Comparison of ENCODE assay signal across 8 mouse cellular contexts in genomic region chr3:138222952-138223351, GRCm38 (mm10). TPM values are rescaled to one million over a fixed set of nuclear protein-coding genes. Genes with fewer than 3 reads are reported as not detected.
DNase-seq lines count a peak whose midpoint lies in the region; ATAC-seq and TF ChIP-seq lines count a peak whose summit lies in the region.

No protein-coding gene starts in this region.

- H3K4me3 ChIP-seq in forebrain, embryonic 11.5 days (ENCODE audit: low read depth, low read length), result no peak overlapping the region
- H3K4me3 ChIP-seq in forebrain, embryonic 10.5 days, result no peak overlapping the region
- no peak overlapping the region for H3K4me3 ChIP-seq in layer of hippocampus, adult 2 months
- no peak overlapping the region for H3K4me3 ChIP-seq in lung, postnatal 0 days (ENCODE audit: low read depth, low read length)

- H3K9me3 ChIP-seq in forebrain, embryonic 11.5 days (ENCODE audit: control insufficient read depth, low read length), result no peaks in the 10 kb centered on the region
- H3K9me3 ChIP-seq in forebrain, embryonic 10.5 days, result no peaks in the 10 kb centered on the region
- H3K9me3 ChIP-seq in lung, postnatal 0 days (ENCODE audit: low read length), result no peaks in the 10 kb centered on the region

- H3K4me2 ChIP-seq in forebrain, embryonic 11.5 days (ENCODE audit: low read depth, low read length, severe bottlenecking), result no peak overlapping the region
- no peak overlapping the region for H3K4me2 ChIP-seq in lung, postnatal 0 days (replicated peaks; ENCODE audit: low read depth, low read length)

- no peak overlapping the region for H3K9ac ChIP-seq in forebrain, embryonic 11.5 days (ENCODE audit: low read length)
- H3K9ac ChIP-seq in lung, postnatal 0 days (replicated peaks; ENCODE audit: low read depth), result no peak overlapping the region

- no peak for TF ChIP-seq EP300 in lung, postnatal 0 days (IDR thresholded peaks at IDR 0.05)

- H3K4me1 ChIP-seq in forebrain, embryonic 11.5 days (replicated peaks; ENCODE audit: control insufficient read depth, insufficient read depth, low read length), result no peaks in the 10 kb centered on the region
- peaks cover 14% of the 10 kb centered on the region for H3K4me1 ChIP-seq in forebrain, embryonic 10.5 days
- H3K4me1 ChIP-seq in lung, postnatal 0 days (ENCODE audit: insufficient read depth, low read depth, low read length), result no peaks in the 10 kb centered on the region

- H3K36me3 ChIP-seq in forebrain, embryonic 11.5 days (ENCODE audit: control insufficient read depth, insufficient read depth, low read length), result no peaks in the 10 kb centered on the region
- no peaks in the 10 kb centered on the region for H3K36me3 ChIP-seq in forebrain, embryonic 10.5 days (replicated peaks)
- H3K36me3 ChIP-seq in lung, postnatal 0 days (ENCODE audit: insufficient read depth, low read length), result no peaks in the 10 kb centered on the region

- 53% methylated on average over 5 of the region's 5 CpGs for WGBS in forebrain, embryonic 11.5 days
- WGBS in forebrain, embryonic 10.5 days, result 56% methylated on average over 5 of the region's 5 CpGs
- WGBS in lung, postnatal 0 days, result 49% methylated on average over 5 of the region's 5 CpGs

- DNase-seq in forebrain, embryonic 11.5 days (ENCODE audit: low spot score), result no peak
- no peak for DNase-seq in forebrain, embryonic 10.5 days (ENCODE audit: extremely low spot score, low spot score)
- peak; percentile 89 for DNase-seq in adipocyte (ENCODE audit: low spot score)
- peak; percentile 65 for DNase-seq in embryo, embryonic 11.5 days (ENCODE audit: low read depth, low spot score)
- DNase-seq in heart, postnatal 4 days, result peak; percentile 74
- DNase-seq in layer of hippocampus, adult 2 months (ENCODE audit: low spot score in 2 of 2), result peak; percentile 19 to 60
- DNase-seq in lung, postnatal 0 days (ENCODE audit: low spot score), result peak; percentile 80
- peak; percentile 57 for DNase-seq in skeletal muscle tissue, adult 2 months (ENCODE audit: low read depth, low spot score)

- TF ChIP-seq CTCF in layer of hippocampus, adult 2 months (conservative IDR thresholded peaks at IDR 0.05), result peak; percentile 82
- peak; percentile 85 for TF ChIP-seq CTCF in lung, postnatal 0 days (IDR thresholded peaks at IDR 0.05)

- H3K27ac ChIP-seq in forebrain, embryonic 11.5 days (ENCODE audit: low read depth, low read length), result no peak overlapping the region
- H3K27ac ChIP-seq in forebrain, embryonic 10.5 days, result no peak overlapping the region
- no peak overlapping the region for H3K27ac ChIP-seq in layer of hippocampus, adult 2 months
- no peak overlapping the region for H3K27ac ChIP-seq in lung, postnatal 0 days (ENCODE audit: low read length)

- no peaks in the 10 kb centered on the region for H3K27me3 ChIP-seq in forebrain, embryonic 11.5 days (ENCODE audit: control insufficient read depth, insufficient read depth, low read length)
- H3K27me3 ChIP-seq in forebrain, embryonic 10.5 days (ENCODE audit: poor library complexity, severe bottlenecking), result no peaks in the 10 kb centered on the region
- H3K27me3 ChIP-seq in lung, postnatal 0 days (replicated peaks; ENCODE audit: insufficient read depth, low read length), result no peaks in the 10 kb centered on the region

- ATAC-seq in forebrain, embryonic 11.5 days (replicated peaks; ENCODE audit: low FRiP score), result peak; percentile 80
- ATAC-seq in lung, postnatal 0 days, result peak; percentile 65

RNA-seq across cellular contexts. Expression of gene Adh7, which starts 5.4 kb away (rescaled TPM):
- polyA plus RNA-seq in forebrain, embryonic 11.5 days (2014; fragmentation: Nextera tagmentation; extraction: Ambion mirVana), result 0.16 TPM in 1 of 2 replicates, not detected in the other
- not detected in 2 replicates for polyA plus RNA-seq in forebrain, embryonic 10.5 days (2016; fragmentation: Nextera tagmentation; extraction: Ambion mirVana)
- not detected for total RNA-seq in heart, postnatal 4 days (2021)
- under 1 TPM in 1 of 2 experiments, not detected in 1; 0.10 TPM for total RNA-seq in layer of hippocampus, adult 2 months (2021)
- polyA plus RNA-seq in lung, postnatal 0 days (2015; fragmentation: Nextera tagmentation; extraction: Ambion mirVana), result 0.62 and 1.1 TPM in 2 replicates

RNA-seq across cellular contexts. Expression of gene 4930579F01Rik, which starts 29.3 kb away (rescaled TPM):
- polyA plus RNA-seq in forebrain, embryonic 11.5 days (2014; fragmentation: Nextera tagmentation; extraction: Ambion mirVana), result 0.16 TPM in 1 of 2 replicates, not detected in the other
- polyA plus RNA-seq in forebrain, embryonic 10.5 days (2016; fragmentation: Nextera tagmentation; extraction: Ambion mirVana), result not detected in 2 replicates
- total RNA-seq in heart, postnatal 4 days (2021), result not detected
- not detected for total RNA-seq in layer of hippocampus, adult 2 months (2021)
- polyA plus RNA-seq in lung, postnatal 0 days (2015; fragmentation: Nextera tagmentation; extraction: Ambion mirVana), result not detected in 2 replicates

RNA-seq across cellular contexts. Expression of gene Adh1, which starts 37.8 kb away (rescaled TPM):
- 0.16 and 0.44 TPM in 2 replicates for polyA plus RNA-seq in forebrain, embryonic 11.5 days (2014; fragmentation: Nextera tagmentation; extraction: Ambion mirVana)
- 0.17 TPM in 1 of 2 replicates, not detected in the other for polyA plus RNA-seq in forebrain, embryonic 10.5 days (2016; fragmentation: Nextera tagmentation; extraction: Ambion mirVana)
- total RNA-seq in heart, postnatal 4 days (2021), result 10 to 100 TPM; 13.3 to 13.5 TPM
- 1 to 10 TPM in 1 of 2 experiments, under 1 TPM in 1; 0.61 to 1.1 TPM for total RNA-seq in layer of hippocampus, adult 2 months (2021)
- 801 and 895 TPM in 2 replicates for polyA plus RNA-seq in lung, postnatal 0 days (2015; fragmentation: Nextera tagmentation; extraction: Ambion mirVana)

Comparison
In these comparisons a context has a peak if more than half of its experiments do, and no peak if none do; other contexts are left out.
1. DNase-seq: peak in adipocyte (single experiment), embryo, embryonic 11.5 days (single experiment), heart, postnatal 4 days (single experiment), layer of hippocampus, adult 2 months (2 of 2), lung, postnatal 0 days (single experiment) and skeletal muscle tissue, adult 2 months (single experiment); none in forebrain, embryonic 11.5 days (single experiment) and forebrain, embryonic 10.5 days (single experiment).
2. RNA of gene Adh1, which starts 37.8 kb away (polyA plus RNA-seq): 801 to 895 TPM in lung, postnatal 0 days; 0.17 TPM in forebrain, embryonic 10.5 days and 0.16 to 0.44 TPM in forebrain, embryonic 11.5 days; every median in the first group is over 100 times any median in the second.